Mouse (Mus musculus): Measurements from ENCODE around the gene Zfyve26. TPM values are rescaled to one million over a fixed set of nuclear protein-coding genes. Genes with fewer than 3 reads are reported as not detected.
A peak's percentile ranks its signal among the peaks of the same experiment; 100 is the strongest.

Zfyve26 gene
- polyA plus RNA-seq (2011; ENCODE audit: insufficient read depth, insufficient read length, low read depth, missing spikeins) = 32.2 and 33.6 TPM in 2 replicates

GRCm38 (mm10) chr12:79296126-79296816, at the start of gene Zfyve26:
Gene Zfyve26, minus strand, starts transcription at chr12:79296304.
- no peaks in the 10 kb centered on the region for H3K9me3 ChIP-seq (replicated peaks; ENCODE audit: control insufficient read depth, insufficient read depth, low read length, poor library complexity, severe bottlenecking)
- TF ChIP-seq POLR2A (IDR thresholded peaks at IDR 0.05; ENCODE audit: insufficient read depth, low read length) = no peak
- peak; percentile 31 for TF ChIP-seq CTCF (IDR thresholded peaks at IDR 0.05; ENCODE audit: low read depth, low read length)
- H3K36me3 ChIP-seq (ENCODE audit: control insufficient read depth, insufficient read depth, low read length, poor library complexity, severe bottlenecking) = peaks cover 3% of the 10 kb centered on the region
- peak within 1 kb of the TSS; percentile 59 for H3K27ac ChIP-seq (ENCODE audit: insufficient read depth, low read length)
- H3K4me3 ChIP-seq (ENCODE audit: low read depth, low read length) = peak within 1 kb of the TSS; percentile 89
- peak within 1 kb of the TSS; percentile 74 for H3K9ac ChIP-seq (ENCODE audit: low read depth, poor library complexity, severe bottlenecking)
- H3K27me3 ChIP-seq (ENCODE audit: control insufficient read depth, insufficient read depth, low read length, poor library complexity, severe bottlenecking) = no peaks in the 10 kb centered on the region
- H3K4me1 ChIP-seq (ENCODE audit: control insufficient read depth, insufficient read depth, low read length) = no peaks in the 10 kb centered on the region

DNA sequence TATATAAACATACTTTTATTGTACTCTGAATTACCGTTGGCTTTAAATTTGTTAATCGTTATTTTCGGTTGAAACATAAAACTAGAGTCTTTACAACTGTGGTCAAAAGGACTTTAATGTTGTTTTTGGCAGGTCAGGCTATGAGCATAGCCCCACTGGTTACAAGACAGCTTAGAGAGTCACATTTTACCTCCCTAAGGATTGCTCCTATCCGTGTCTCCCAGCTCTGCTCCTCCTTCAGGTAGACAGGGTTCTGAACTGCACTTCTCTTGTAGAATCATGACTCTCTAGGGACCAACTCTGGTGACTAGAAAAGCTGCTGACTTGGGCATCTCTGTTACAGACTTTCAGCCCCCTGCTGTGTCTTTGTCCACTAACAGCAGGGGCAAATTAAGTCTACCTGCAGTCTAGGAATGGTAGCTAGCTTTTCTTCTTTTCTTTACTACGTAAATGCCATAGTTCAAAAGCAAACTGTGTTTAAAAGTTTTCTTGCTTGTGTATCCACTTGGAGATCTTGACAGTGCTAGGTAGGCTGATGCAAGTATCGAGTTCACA, 45.3 kb upstream of the Zfyve26 start:
- H3K4me1 ChIP-seq (ENCODE audit: control insufficient read depth, insufficient read depth, low read length) = no peaks in the 10 kb centered on the region
- no peak overlapping the region for H3K27ac ChIP-seq (ENCODE audit: insufficient read depth, low read length)
- H3K4me3 ChIP-seq (ENCODE audit: low read depth, low read length) = no peak overlapping the region
- 0 out of 2 replicates have a peak, but pooled peaks cover 3% of the 10 kb centered on the region for H3K36me3 ChIP-seq (ENCODE audit: control insufficient read depth, insufficient read depth, low read length, poor library complexity, severe bottlenecking)
- no peaks in the 10 kb centered on the region for H3K27me3 ChIP-seq (ENCODE audit: control insufficient read depth, insufficient read depth, low read length, poor library complexity, severe bottlenecking)
- TF ChIP-seq EP300 (IDR thresholded peaks at IDR 0.05; ENCODE audit: insufficient read depth, low read depth, low read length) (no peak), POLR2A (IDR thresholded peaks at IDR 0.05; ENCODE audit: insufficient read depth, low read length) (no peak), CTCF (IDR thresholded peaks at IDR 0.05; ENCODE audit: low read depth, low read length) (no peak)
- H3K9ac ChIP-seq (ENCODE audit: low read depth, poor library complexity, severe bottlenecking) = no peak overlapping the region
- H3K9me3 ChIP-seq (replicated peaks; ENCODE audit: control insufficient read depth, insufficient read depth, low read length, poor library complexity, severe bottlenecking) = no peaks in the 10 kb centered on the region

GRCm38 (mm10) chr12:79340513-79340912, 44.4 kb upstream of the Zfyve26 start:
- Histone ChIP-seq H3K27ac (ENCODE audit: insufficient read depth, low read length) (no peak overlapping the region), H3K4me1 (ENCODE audit: control insufficient read depth, insufficient read depth, low read length) (no peaks in the 10 kb centered on the region), H3K4me3 (ENCODE audit: low read depth, low read length) (no peak overlapping the region), H3K9me3 (replicated peaks; ENCODE audit: control insufficient read depth, insufficient read depth, low read length, poor library complexity, severe bottlenecking) (no peaks in the 10 kb centered on the region), H3K9ac (ENCODE audit: low read depth, poor library complexity, severe bottlenecking) (no peak overlapping the region), H3K27me3 (ENCODE audit: control insufficient read depth, insufficient read depth, low read length, poor library complexity, severe bottlenecking) (no peaks in the 10 kb centered on the region), H3K36me3 (ENCODE audit: control insufficient read depth, insufficient read depth, low read length, poor library complexity, severe bottlenecking) (0 out of 2 replicates have a peak, but pooled peaks cover 3% of the 10 kb centered on the region)
- TF ChIP-seq EP300 (IDR thresholded peaks at IDR 0.05; ENCODE audit: insufficient read depth, low read depth, low read length) (no peak), CTCF (IDR thresholded peaks at IDR 0.05; ENCODE audit: low read depth, low read length) (no peak), POLR2A (IDR thresholded peaks at IDR 0.05; ENCODE audit: insufficient read depth, low read length) (no peak)

- Histone ChIP-seq H3K4me3 (ENCODE audit: low read depth, low read length) (no peak overlapping the region), H3K36me3 (ENCODE audit: control insufficient read depth, insufficient read depth, low read length, poor library complexity, severe bottlenecking) (peaks cover 14% of the 10 kb centered on the region), H3K9ac (ENCODE audit: low read depth, poor library complexity, severe bottlenecking) (no peak overlapping the region), H3K27me3 (ENCODE audit: control insufficient read depth, insufficient read depth, low read length, poor library complexity, severe bottlenecking) (no peaks in the 10 kb centered on the region), H3K27ac (ENCODE audit: insufficient read depth, low read length) (no peak overlapping the region), H3K9me3 (replicated peaks; ENCODE audit: control insufficient read depth, insufficient read depth, low read length, poor library complexity, severe bottlenecking) (peaks cover 12% of the 10 kb centered on the region), H3K4me1 (ENCODE audit: control insufficient read depth, insufficient read depth, low read length) (no peaks in the 10 kb centered on the region)
- TF ChIP-seq EP300 (IDR thresholded peaks at IDR 0.05; ENCODE audit: insufficient read depth, low read depth, low read length) (no peak), POLR2A (IDR thresholded peaks at IDR 0.05; ENCODE audit: insufficient read depth, low read length) (no peak), CTCF (IDR thresholded peaks at IDR 0.05; ENCODE audit: low read depth, low read length) (no peak)
Observed at GRCm38 (mm10) chr12:79338791-79339190, 42.7 kb upstream of the Zfyve26 start.

- TF ChIP-seq POLR2A (IDR thresholded peaks at IDR 0.05; ENCODE audit: insufficient read depth, low read length) = no peak
- TF ChIP-seq EP300 (IDR thresholded peaks at IDR 0.05; ENCODE audit: insufficient read depth, low read depth, low read length) = no peak
- TF ChIP-seq CTCF (IDR thresholded peaks at IDR 0.05; ENCODE audit: low read depth, low read length) = no peak
- Histone ChIP-seq H3K4me1 (ENCODE audit: control insufficient read depth, insufficient read depth, low read length) (no peaks in the 10 kb centered on the region), H3K36me3 (ENCODE audit: control insufficient read depth, insufficient read depth, low read length, poor library complexity, severe bottlenecking) (peaks cover 12% of the 10 kb centered on the region), H3K9ac (ENCODE audit: low read depth, poor library complexity, severe bottlenecking) (no peak overlapping the region), H3K9me3 (replicated peaks; ENCODE audit: control insufficient read depth, insufficient read depth, low read length, poor library complexity, severe bottlenecking) (peaks cover 13% of the 10 kb centered on the region), H3K4me3 (ENCODE audit: low read depth, low read length) (no peak overlapping the region), H3K27me3 (ENCODE audit: control insufficient read depth, insufficient read depth, low read length, poor library complexity, severe bottlenecking) (no peaks in the 10 kb centered on the region), H3K27ac (ENCODE audit: insufficient read depth, low read length) (no peak overlapping the region)
Observed at GRCm38 (mm10) chr12:79331722-79332121, 35.6 kb upstream of the Zfyve26 start.

DNA sequence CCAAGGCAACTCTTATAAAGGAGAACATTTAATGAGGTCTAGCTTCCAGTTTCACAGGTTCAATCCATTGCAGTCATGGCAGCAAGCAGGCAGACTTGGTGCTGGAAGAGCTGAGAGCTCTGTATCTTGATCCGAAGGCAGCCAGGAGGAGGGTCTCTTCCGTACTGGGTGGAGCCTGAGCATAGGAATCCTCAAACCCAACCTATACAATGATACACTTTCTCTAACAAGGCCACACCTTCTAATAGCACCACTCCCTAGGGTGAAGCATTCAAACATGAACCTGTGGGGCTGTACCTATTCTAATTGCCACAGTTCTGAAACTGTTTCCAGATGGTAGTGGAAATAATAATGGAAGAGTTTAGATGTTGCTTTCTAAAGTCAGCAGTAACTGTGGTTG, 34.5 kb upstream of the Zfyve26 start:
- Histone ChIP-seq H3K27ac (ENCODE audit: insufficient read depth, low read length) (no peak overlapping the region), H3K36me3 (ENCODE audit: control insufficient read depth, insufficient read depth, low read length, poor library complexity, severe bottlenecking) (peaks cover 12% of the 10 kb centered on the region), H3K4me1 (ENCODE audit: control insufficient read depth, insufficient read depth, low read length) (no peaks in the 10 kb centered on the region), H3K9me3 (replicated peaks; ENCODE audit: control insufficient read depth, insufficient read depth, low read length, poor library complexity, severe bottlenecking) (peaks cover 13% of the 10 kb centered on the region), H3K9ac (ENCODE audit: low read depth, poor library complexity, severe bottlenecking) (no peak overlapping the region), H3K27me3 (ENCODE audit: control insufficient read depth, insufficient read depth, low read length, poor library complexity, severe bottlenecking) (no peaks in the 10 kb centered on the region), H3K4me3 (ENCODE audit: low read depth, low read length) (no peak overlapping the region)
- TF ChIP-seq EP300 (IDR thresholded peaks at IDR 0.05; ENCODE audit: insufficient read depth, low read depth, low read length) = no peak
- no peak for TF ChIP-seq POLR2A (IDR thresholded peaks at IDR 0.05; ENCODE audit: insufficient read depth, low read length)
- TF ChIP-seq CTCF (IDR thresholded peaks at IDR 0.05; ENCODE audit: low read depth, low read length) = no peak
